Mouse (Mus musculus): Measurements from ENCODE around the gene Acot7. TPM values are rescaled to one million over a fixed set of nuclear protein-coding genes. Genes with fewer than 3 reads are reported as not detected.

Acot7 gene
- polyA plus RNA-seq, 1 experiment, result 32.0 TPM

DNA sequence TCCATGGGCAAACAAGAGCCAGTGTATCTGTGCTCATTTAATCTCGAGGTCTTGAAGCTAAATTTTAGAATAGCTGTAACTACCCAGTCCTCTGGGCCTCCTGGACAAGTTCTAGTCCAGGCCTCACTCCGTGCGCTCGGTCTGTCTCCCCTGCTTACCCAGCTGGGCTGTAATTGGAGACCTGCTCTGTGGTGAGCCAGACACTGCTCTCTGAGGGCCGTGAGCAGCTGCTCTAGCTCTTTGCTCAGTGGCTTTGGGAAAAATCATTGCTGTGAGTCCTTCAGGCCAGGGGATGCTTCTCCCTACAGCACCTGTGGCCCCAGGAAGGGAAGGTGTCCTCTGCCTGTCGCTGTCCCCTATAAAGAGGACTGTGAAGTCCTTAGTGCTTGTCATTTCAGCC, 28.3 kb downstream of the Acot7 start:
- WGBS, result 72% methylated on average over 6 of the region's 6 CpGs
- Histone ChIP-seq H3K4me3 (replicated peaks; ENCODE audit: control insufficient read depth, low read depth, low read length) (no peak overlapping the region), H3K4me1 (ENCODE audit: control insufficient read depth, insufficient read depth, low read length) (peaks cover 9% of the 10 kb centered on the region), H3K27ac (ENCODE audit: control insufficient read depth, insufficient read depth, low read depth, low read length, poor library complexity) (no peak overlapping the region)
- TF ChIP-seq CTCF (IDR thresholded peaks at IDR 0.05; ENCODE audit: control insufficient read depth, insufficient read depth, low read length) (no peak), POLR2A (IDR thresholded peaks at IDR 0.05; ENCODE audit: borderline replicate concordance, control insufficient read depth, low read depth, low read length) (no peak)

GRCm38 (mm10) chr4:152209623-152210022, 31.7 kb downstream of the Acot7 start:
- Histone ChIP-seq H3K4me1 (ENCODE audit: control insufficient read depth, insufficient read depth, low read length) (peaks cover 2% of the 10 kb centered on the region), H3K27ac (ENCODE audit: control insufficient read depth, insufficient read depth, low read depth, low read length, poor library complexity) (no peak overlapping the region), H3K4me3 (replicated peaks; ENCODE audit: control insufficient read depth, low read depth, low read length) (no peak overlapping the region)
- 44% methylated on average over 4 of the region's 4 CpGs for WGBS
- no peak for TF ChIP-seq CTCF (IDR thresholded peaks at IDR 0.05; ENCODE audit: control insufficient read depth, insufficient read depth, low read length)
- TF ChIP-seq POLR2A (IDR thresholded peaks at IDR 0.05; ENCODE audit: borderline replicate concordance, control insufficient read depth, low read depth, low read length), result no peak

DNA sequence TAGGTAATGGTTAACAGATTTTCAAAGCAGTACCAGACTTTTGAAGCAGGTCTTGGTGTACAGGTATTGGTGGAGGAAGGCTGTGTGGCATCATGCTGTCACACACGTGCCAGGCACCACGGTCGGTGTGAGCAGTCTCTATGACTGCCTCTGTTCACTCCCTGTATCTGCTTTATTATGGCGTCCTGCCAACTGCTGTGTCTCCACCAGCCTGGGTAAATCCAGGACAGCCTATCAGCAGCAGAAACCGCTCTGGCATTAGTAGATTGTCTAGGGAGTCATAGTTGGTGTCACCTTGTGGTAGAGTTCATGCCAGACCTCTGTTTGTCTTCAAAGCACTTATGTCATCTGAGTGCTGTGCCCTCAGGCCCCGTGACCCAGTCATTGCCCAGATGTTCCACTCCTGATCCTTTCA, 34.2 kb downstream of the Acot7 start:
- H3K4me3 ChIP-seq (replicated peaks; ENCODE audit: control insufficient read depth, low read depth, low read length), result no peak overlapping the region
- 60% methylated on average over 6 of the region's 6 CpGs for WGBS
- H3K27ac ChIP-seq (ENCODE audit: control insufficient read depth, insufficient read depth, low read depth, low read length, poor library complexity), result no peak overlapping the region
- no peak for TF ChIP-seq CTCF (IDR thresholded peaks at IDR 0.05; ENCODE audit: control insufficient read depth, insufficient read depth, low read length)
- no peak for TF ChIP-seq POLR2A (IDR thresholded peaks at IDR 0.05; ENCODE audit: borderline replicate concordance, control insufficient read depth, low read depth, low read length)
- no peaks in the 10 kb centered on the region for H3K4me1 ChIP-seq (ENCODE audit: control insufficient read depth, insufficient read depth, low read length)

DNA sequence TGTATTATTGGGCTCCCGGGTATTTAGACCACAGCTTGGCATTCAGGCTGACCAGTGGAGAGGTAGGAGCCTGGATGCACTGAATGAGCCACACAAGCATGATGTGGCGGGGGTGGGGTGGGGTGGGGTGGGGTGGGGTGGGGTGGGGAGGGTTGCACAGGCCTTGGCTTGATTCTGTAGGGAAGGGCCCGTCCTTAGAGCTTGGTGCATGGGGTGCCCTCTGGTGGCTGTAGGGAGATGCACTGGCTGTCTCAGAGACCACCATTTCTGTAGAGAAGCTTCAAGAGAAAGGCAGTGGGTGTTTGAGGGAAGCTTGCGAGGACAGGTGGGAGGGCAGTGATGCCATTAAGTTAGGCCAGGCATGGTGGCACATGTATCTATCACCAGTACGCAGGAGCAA, 34.6 kb downstream of the Acot7 start:
- H3K27ac ChIP-seq (ENCODE audit: control insufficient read depth, insufficient read depth, low read depth, low read length, poor library complexity), result no peak overlapping the region
- no peaks in the 10 kb centered on the region for H3K4me1 ChIP-seq (ENCODE audit: control insufficient read depth, insufficient read depth, low read length)
- 42% methylated on average over 5 of the region's 5 CpGs for whole genome bisulfite sequencing
- H3K4me3 ChIP-seq (replicated peaks; ENCODE audit: control insufficient read depth, low read depth, low read length), result no peak overlapping the region
- TF ChIP-seq POLR2A (IDR thresholded peaks at IDR 0.05; ENCODE audit: borderline replicate concordance, control insufficient read depth, low read depth, low read length), result no peak
- peak; percentile 80 for TF ChIP-seq CTCF (IDR thresholded peaks at IDR 0.05; ENCODE audit: control insufficient read depth, insufficient read depth, low read length)

GRCm38 (mm10) chr4:152212974-152213373, 35.0 kb downstream of the Acot7 start:
- no peak for TF ChIP-seq CTCF (IDR thresholded peaks at IDR 0.05; ENCODE audit: control insufficient read depth, insufficient read depth, low read length)
- TF ChIP-seq POLR2A (IDR thresholded peaks at IDR 0.05; ENCODE audit: borderline replicate concordance, control insufficient read depth, low read depth, low read length), result no peak
- no peaks in the 10 kb centered on the region for H3K4me1 ChIP-seq (ENCODE audit: control insufficient read depth, insufficient read depth, low read length)
- 64% methylated on average over 11 of the region's 11 CpGs for WGBS

GRCm38 (mm10) chr4:152213760-152214480, 36.0 kb downstream of the Acot7 start:
- TF ChIP-seq POLR2A (IDR thresholded peaks at IDR 0.05; ENCODE audit: borderline replicate concordance, control insufficient read depth, low read depth, low read length) (no peak), CTCF (IDR thresholded peaks at IDR 0.05; ENCODE audit: control insufficient read depth, insufficient read depth, low read length) (peak; percentile 92)
- WGBS, result 40% methylated on average over 6 of the region's 6 CpGs
- H3K27ac ChIP-seq (ENCODE audit: control insufficient read depth, insufficient read depth, low read depth, low read length, poor library complexity), result no peak overlapping the region
- H3K4me1 ChIP-seq (ENCODE audit: control insufficient read depth, insufficient read depth, low read length), result no peaks in the 10 kb centered on the region
- H3K4me3 ChIP-seq (replicated peaks; ENCODE audit: control insufficient read depth, low read depth, low read length), result no peak overlapping the region

More at GRCm38 (mm10) chr4:152212974-152213373, 35.0 kb downstream of the Acot7 start:
- H3K27ac ChIP-seq (ENCODE audit: control insufficient read depth, insufficient read depth, low read depth, low read length, poor library complexity), result no peak overlapping the region
- H3K4me3 ChIP-seq (replicated peaks; ENCODE audit: control insufficient read depth, low read depth, low read length), result no peak overlapping the region

- Histone ChIP-seq H3K4me1 (ENCODE audit: control insufficient read depth, insufficient read depth, low read length) (no peaks in the 10 kb centered on the region), H3K27ac (ENCODE audit: control insufficient read depth, insufficient read depth, low read depth, low read length, poor library complexity) (no peak overlapping the region), H3K4me3 (replicated peaks; ENCODE audit: control insufficient read depth, low read depth, low read length) (no peak overlapping the region)
- TF ChIP-seq POLR2A (IDR thresholded peaks at IDR 0.05; ENCODE audit: borderline replicate concordance, control insufficient read depth, low read depth, low read length) (no peak), CTCF (IDR thresholded peaks at IDR 0.05; ENCODE audit: control insufficient read depth, insufficient read depth, low read length) (no peak)
- WGBS, result 78% methylated on average over 8 of the region's 8 CpGs
These were observed 37.0 kb downstream of the Acot7 start for GRCm38 (mm10) chr4:152214871-152215415.

- Histone ChIP-seq H3K4me1 (ENCODE audit: control insufficient read depth, insufficient read depth, low read length) (peaks cover 4% of the 10 kb centered on the region), H3K27ac (ENCODE audit: control insufficient read depth, insufficient read depth, low read depth, low read length, poor library complexity) (no peak overlapping the region), H3K4me3 (replicated peaks; ENCODE audit: control insufficient read depth, low read depth, low read length) (no peak overlapping the region)
- TF ChIP-seq CTCF (IDR thresholded peaks at IDR 0.05; ENCODE audit: control insufficient read depth, insufficient read depth, low read length) (no peak), POLR2A (IDR thresholded peaks at IDR 0.05; ENCODE audit: borderline replicate concordance, control insufficient read depth, low read depth, low read length) (no peak)
- WGBS, result 86% methylated on average over 3 of the region's 3 CpGs
These were observed 41.7 kb downstream of the Acot7 start for GRCm38 (mm10) chr4:152219591-152219990.
